Mouse (Mus musculus): ENCODE results near the gene Creb3l4.

DNA sequence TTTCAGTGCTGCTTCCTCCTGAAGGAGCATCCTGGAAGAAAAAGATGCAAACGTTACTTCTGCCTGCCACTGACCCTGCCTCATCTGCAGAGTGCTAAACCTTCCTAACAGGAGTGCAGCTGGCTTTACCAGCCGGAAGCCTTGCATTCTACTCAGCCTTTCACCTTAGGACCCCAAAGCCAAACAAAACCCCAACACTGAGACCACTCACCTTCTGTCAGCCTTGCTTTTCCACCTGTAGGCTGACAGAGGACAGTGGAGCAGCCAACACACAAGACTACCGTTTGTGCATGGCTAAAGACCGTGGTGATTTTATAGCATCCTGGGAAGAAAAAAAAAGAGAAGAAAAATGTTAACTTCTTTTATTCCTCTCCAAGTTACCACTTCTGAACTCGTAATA, 30.6 kb downstream of the Creb3l4 start:
- TF ChIP-seq JUN (IDR thresholded peaks at IDR 0.05; ENCODE audit: insufficient read depth, low read depth, low read length) (no peak), CTCF (conservative IDR thresholded peaks at IDR 0.05 in 1 of 2, IDR thresholded peaks at IDR 0.05 in 1 of 2; ENCODE audit: low read depth in 2 of 2, low read length in 2 of 2) (no peak), MAFK (IDR thresholded peaks at IDR 0.05; ENCODE audit: insufficient replicate concordance, low read length) (no peak), POLR2A (IDR thresholded peaks at IDR 0.05; ENCODE audit: low read depth, low read length) (no peak), USF1 (IDR thresholded peaks at IDR 0.05; ENCODE audit: low read depth, low read length) (no peak), TBP (conservative IDR thresholded peaks at IDR 0.05; ENCODE audit: low read depth, low read length) (no peak), ETS1 (conservative IDR thresholded peaks at IDR 0.05; ENCODE audit: low read depth, low read length) (no peak), ELF1 (IDR thresholded peaks at IDR 0.05; ENCODE audit: low read depth, low read length) (no peak), MEF2A (IDR thresholded peaks at IDR 0.05; ENCODE audit: borderline replicate concordance, low read depth, low read length) (no peak), BHLHE40 (IDR thresholded peaks at IDR 0.05; ENCODE audit: low read depth, low read length) (no peak), CHD2 (IDR thresholded peaks at IDR 0.05; ENCODE audit: low read length) (no peak), MXI1 (IDR thresholded peaks at IDR 0.05; ENCODE audit: low read depth, low read length) (no peak), E2F4 (IDR thresholded peaks at IDR 0.05; ENCODE audit: insufficient replicate concordance, low read depth, low read length) (no peak)
